Mouse (Mus musculus) embryo, embryonic 9.5 days (tissue): Measurements from ENCODE around the gene Nfkbie.

Experiments used
- DNase-seq: peaks from one replicate; pipeline ENCODE4 v3.0.0-alpha.2; 2017; ENCODE audit errors: extremely low spot score

Gene Nfkbie

DNA sequence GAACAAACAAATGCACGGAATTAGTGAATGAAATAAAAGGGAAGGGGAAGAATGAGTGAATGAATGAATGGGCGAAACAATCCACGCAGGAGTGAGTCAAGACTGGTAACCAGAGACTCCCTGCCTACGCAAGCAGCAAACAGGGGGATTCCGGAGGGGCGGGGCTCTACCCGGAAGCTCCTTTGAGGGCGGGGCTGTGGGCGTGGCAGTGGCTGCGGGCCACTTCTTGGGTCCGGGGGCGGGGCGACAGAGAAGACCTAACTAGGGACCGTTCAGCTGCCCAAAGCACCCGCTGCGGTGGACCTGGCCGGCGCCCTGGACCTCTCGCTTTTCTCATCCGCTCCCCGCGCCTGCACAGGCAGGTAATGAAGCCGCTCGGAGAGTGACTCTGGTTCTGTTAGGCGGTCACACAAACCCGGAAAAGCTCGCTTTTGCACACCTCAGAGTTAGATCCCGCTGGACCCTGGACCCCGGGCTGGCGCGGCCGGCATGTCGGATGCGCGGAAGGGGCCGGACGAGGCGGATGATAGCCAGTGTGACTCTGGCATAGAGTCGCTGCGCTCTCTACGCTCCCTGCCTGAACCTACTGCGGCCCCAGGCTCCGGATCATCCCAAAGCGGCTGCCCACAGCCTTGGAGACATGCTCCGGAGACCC, at the start of gene Nfkbie:
TSS of gene Nfkbie (plus strand) at position 252 of the 655 bp plus-strand sequence.
- DNase-seq: peak; percentile 98

DNA sequence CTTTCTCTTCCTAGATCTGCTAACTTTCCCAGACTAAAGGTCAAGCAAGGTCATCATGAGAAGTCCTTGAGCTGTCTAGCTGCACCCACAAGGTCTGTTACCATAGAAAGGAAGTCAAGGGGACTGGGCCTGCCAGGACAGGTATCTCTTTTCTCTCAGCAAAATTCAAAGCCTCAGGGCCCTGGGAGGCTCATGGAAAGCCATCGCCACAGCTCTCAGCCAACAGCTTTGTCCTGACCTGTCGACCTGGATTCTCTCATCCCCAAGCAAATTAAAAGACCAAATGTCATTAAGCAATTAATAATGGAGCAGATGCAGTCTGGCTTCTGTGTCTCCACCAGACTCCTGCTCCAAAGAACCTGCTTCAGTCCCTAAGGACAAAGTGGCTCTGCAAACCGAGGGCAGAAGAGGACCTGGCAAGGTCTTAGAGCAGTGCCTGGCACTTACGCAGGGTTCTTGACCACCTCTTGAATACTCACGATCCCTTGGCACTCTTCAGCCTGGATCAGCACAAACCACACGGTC, 49.5 kb upstream of the Nfkbie start:
- DNase-seq: no peak

- peak; percentile 97 for DNase-seq
Observed at GRCm38 (mm10) chr17:45506700-45507189, 48.8 kb upstream of the Nfkbie start, which contains the start of gene Aars2. Aars2 (plus strand) TSS chr17:45506841.

- DNase-seq: no peak
Observed at GRCm38 (mm10) chr17:45510871-45511270, 44.6 kb upstream of the Nfkbie start.

DNA sequence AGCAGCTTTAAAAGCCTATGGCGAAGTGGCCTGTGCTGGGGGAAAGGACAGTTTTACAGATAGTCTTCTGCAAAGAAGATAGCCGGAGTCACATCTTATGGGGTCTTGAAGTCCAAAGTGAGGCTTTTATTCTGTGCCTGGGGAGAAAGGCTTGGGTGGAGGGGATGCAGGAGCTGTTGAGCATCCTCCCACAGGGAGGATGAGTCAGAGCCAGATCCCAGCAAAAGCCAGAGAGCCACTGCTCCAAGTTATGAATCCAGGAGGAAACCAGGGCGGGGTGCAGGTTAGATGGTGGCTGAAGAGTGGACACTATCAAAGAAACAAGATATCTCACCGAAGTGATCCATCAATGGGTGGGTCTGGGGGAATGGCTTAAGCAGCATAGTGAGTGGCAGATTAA, 43.7 kb upstream of the Nfkbie start:
- DNase-seq: no peak

GRCm38 (mm10) chr17:45515204-45515726, 40.2 kb upstream of the Nfkbie start:
- DNase-seq: no peak

DNA sequence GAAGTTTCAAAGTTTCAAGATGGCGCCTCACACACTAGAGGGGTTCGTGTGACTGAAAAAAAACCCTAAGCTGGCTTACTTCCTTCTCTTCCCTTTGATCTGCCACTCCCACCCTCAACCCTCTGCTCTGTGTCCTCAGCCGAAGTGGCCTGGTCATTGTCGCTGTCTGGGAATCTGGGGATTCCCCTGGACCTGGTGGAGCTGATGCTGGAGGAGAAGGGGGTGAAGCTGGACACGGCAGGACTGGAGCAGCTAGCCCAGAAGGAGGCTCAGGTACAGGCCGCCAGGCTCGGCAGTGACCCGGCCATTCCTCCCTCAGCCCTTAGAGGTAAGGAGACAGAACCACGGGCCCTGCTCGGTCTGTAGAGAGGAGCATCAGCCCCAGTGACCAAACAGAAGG, 39.7 kb upstream of the Nfkbie start:
- no peak for DNase-seq

DNA sequence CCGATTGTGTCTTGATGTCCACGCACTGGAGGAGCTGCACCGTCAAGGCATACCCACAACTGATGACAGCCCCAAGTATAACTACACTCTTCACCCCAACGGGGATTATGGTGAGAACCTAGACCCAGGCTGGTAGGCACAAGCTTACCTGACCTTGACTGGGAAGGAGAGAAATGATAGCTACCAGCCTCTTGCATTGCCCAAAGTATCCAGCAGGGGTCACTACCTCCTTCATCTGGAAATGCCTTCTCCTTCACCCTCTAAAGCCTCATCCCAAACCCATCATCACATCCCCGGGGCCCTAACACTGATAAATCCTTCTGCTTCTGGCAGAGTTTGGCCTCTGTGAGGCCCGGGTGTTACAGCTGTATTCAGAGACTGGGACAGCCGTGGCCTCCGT, 39.0 kb upstream of the Nfkbie start:
- DNase-seq: peak; percentile 72

GRCm38 (mm10) chr17:45517135-45517534, 38.4 kb upstream of the Nfkbie start:
- DNase-seq: no peak

GRCm38 (mm10) chr17:45517549-45518215, 37.8 kb upstream of the Nfkbie start:
- DNase-seq: no peak

DNA sequence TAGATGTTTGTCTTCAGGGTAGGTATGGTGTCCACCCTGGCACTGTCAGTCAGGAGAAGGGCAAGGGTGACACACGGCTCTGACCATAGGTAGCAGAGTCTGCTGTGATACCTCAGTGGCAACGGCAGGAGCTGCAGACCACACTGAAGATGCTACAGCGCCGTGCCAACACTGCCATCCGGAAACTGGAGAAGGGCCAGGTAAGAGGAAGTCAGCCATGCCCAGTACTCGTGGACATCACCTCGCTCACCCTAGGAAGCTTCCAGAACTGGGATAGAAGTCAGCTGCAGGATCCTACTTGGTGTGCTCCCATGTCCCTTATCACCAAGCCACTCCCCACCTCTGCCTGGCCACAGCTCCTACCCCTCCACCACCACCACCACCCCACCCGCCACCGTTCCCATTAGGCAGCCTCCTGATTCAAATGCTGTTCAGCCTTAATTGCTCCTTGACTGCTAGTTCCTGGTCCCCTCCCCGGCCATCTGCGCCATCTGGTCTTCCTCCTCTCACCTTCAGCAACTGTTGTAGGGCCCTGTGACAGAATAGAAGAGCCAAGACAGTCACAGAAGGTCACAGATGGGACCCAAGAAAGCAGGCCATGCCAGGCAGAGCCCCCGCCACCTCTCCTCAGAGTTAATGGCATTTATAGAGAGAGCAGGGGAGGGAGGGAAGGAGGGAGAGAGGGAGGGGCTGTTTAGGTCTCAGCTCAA, 36.6 kb upstream of the Nfkbie start:
- DNase-seq: no peak

- DNase-seq: no peak
Observed at GRCm38 (mm10) chr17:45520136-45520535, 35.4 kb upstream of the Nfkbie start.

- DNase-seq: peak; percentile 75
Observed at GRCm38 (mm10) chr17:45523263-45523662, 32.2 kb upstream of the Nfkbie start, which contains the start of gene Tcte1. Tcte1 (plus strand) TSS chr17:45523434.

DNA sequence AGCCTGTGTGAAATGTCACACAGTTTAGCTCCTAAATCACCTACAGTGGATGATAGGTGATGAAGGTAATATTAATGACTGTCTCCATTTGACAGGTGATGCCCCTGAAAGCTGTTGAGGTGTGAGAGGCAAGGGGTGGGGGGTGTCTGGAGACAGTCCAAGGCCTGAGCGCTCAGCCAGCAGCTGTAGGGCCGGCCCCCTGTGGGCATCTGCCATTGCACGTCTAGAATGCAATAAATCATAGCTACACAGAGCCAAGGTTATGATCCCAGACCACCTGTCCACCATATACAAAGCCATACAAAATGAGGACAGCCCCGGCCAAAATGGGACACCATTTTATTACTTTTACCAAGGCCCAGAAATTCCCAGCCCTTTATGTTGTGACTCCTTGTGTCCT, 30.5 kb upstream of the Nfkbie start:
- DNase-seq: no peak

DNA sequence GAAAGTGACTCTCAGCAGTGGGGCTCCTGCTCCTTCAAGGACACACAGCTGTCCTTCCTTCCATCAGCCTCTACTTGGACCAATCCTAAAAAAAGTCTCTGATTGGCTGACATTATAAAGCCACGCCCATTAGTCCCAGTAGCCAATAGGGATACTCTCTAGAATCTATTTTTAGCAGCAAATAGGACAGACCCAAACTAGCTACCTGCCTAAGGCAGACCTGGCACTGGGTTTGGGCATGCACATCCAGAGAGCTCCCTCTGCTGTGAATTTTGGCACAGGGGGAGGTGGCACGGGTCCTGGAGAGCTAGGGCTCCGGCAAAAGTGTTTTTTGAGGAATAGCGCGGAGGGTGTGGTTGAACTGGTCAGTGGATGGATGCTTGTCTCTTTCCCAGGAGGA, 28.9 kb upstream of the Nfkbie start:
- no peak for DNase-seq

DNA sequence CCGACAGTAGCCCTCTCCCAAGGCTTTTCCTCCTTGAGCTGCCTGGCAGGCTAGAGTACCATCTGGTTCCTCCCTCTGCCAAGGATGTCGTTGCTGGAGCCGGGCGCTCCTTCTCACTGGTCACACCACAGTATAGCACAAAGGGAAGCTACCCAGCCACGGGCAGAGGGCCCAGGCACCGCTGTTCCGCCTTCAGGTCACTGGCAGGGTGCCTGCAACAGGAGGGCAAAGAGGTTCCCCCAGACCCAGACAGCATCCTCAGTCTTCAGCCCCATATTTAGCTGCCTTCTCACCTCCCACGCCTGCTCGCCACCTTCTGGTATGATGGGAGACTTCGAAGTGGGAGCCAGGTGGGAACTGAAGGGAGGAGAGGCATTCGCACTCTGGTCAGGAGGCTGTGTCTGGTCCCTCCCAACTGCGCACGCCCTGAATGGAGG, 25.1 kb upstream of the Nfkbie start:
- DNase-seq: no peak

- DNase-seq: no peak
Observed at GRCm38 (mm10) chr17:45532896-45533295, 22.6 kb upstream of the Nfkbie start.

GRCm38 (mm10) chr17:45536264-45536663, 19.2 kb upstream of the Nfkbie start:
- peak; percentile 44 for DNase-seq

DNA sequence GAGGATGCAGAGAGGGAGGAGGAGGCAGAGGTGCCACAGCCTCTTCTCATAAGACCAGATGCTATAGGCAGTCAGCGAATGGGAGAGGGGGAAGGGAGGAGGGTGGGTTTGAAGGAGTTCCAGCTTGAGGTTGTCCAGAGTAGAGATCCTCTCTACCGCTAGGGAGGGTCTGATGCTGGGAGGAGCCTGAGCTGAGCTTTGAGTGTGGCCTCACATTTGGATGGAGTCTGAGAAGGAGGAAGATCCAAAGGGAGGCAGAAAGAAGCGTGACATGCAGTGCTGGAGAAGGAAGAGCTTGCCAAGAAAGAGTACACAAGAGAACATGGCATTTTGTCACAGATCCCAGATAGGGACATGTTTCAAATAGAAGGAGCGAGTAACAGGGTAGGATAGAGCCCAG, 17.1 kb upstream of the Nfkbie start:
- DNase-seq: no peak

DNA sequence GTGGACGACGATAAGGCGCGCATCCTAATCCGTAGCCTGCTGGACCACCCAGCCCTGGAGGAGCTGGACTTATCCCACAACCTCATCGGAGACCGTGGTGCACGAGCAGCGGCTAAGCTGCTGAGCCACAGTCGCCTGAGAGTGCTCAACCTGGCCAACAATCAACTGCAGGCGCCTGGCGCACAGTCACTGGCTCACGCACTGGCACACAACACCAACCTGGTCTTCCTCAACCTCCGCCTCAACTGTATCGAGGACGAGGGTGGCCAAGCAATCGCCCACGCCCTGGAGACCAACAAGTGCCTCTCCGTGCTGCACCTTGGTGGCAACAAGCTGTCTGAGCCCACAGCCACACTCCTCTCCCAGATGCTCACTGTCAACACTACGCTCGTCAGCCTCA, 15.8 kb upstream of the Nfkbie start:
- DNase-seq: no peak

- no peak for DNase-seq
Observed at GRCm38 (mm10) chr17:45542129-45542528, 13.4 kb upstream of the Nfkbie start.

DNA sequence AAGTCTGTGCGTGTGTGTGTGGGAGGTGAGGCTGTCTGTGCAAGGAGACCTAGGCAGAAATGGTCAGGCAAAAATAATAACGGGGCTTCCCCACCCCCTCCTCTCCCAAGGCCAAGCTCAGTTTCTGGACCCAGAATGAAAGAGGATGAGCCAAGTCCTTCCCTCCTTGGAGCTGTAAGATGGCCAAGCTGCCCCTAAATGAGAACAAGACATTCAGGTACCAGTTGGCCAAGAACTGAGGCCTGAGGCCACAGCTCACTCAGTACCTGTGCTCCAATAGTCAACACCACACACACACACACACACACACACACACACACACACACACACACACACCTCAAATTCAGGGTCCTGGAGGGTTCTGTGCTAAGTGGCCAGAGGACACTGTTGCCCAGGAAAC, 12.8 kb upstream of the Nfkbie start:
- DNase-seq: no peak
